8 mouse cellular contexts compared by ENCODE assay signal in the genomic region with DNA sequence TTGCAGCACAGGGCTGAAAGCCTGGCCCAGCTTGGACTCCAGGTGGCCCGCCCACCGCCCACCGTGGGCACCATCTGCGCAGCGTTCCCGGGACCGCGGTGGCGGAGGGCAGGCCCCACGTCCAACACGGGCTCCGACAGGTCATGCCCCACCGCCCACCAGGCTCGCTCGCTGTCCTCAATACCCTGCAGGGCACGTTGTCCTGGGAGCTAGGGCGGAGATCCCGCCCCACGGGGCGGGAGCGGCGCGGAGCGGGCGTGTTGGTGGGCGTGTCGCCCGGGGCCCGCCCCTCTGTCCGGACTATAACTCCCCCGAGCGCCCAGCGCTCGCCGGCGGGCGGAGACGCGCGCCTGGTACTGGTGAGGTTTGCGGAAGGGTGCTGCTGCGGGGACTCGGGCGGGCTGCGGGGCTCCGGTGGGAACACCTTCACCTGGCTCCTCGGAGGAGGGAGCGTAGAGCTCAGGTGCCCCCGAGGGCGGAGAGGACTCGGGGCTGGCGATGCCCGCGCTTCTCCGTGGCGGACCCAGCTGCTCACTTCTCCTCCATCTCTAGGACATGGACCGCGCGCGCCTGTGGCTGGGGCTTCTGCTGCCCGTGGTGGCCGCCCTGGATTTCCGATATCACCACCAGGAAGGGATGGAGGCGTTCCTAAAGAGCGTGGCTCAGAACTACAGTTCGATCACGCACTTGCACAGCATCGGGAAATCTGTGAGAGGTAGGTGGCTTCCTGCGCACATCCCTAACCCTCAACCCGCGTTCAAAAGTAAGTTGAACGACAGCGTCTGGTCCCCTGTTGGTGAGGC. TPM values are rescaled to one million over a fixed set of nuclear protein-coding genes. Genes with fewer than 3 reads are reported as not detected.
DNase-seq lines count a peak whose midpoint lies in the region; ATAC-seq and TF ChIP-seq lines count a peak whose summit lies in the region.

A gene (plus strand): TSS at position 332 of the 803 bp plus-strand sequence.

- H3K27me3 ChIP-seq in heart, adult 2 months (ENCODE audit: control insufficient read depth, insufficient read depth, low read length), result peaks cover 9% of the 10 kb centered on the region
- peaks cover 28% of the 10 kb centered on the region for H3K27me3 ChIP-seq in midbrain, postnatal 0 days (ENCODE audit: insufficient read depth, low read length)

- H3K79me2 ChIP-seq in heart, adult 2 months (replicated peaks; ENCODE audit: control insufficient read depth, insufficient read depth, low read length), result no peaks in the 10 kb centered on the region

- peak within 1 kb of the TSS; percentile 47 for H3K27ac ChIP-seq in heart, adult 2 months
- no peak within 1 kb of the TSS for H3K27ac ChIP-seq in midbrain, postnatal 0 days (ENCODE audit: low read depth, low read length)

- no peaks in the 10 kb centered on the region for H3K9me3 ChIP-seq in midbrain, postnatal 0 days (ENCODE audit: low read length)

- TF ChIP-seq EP300 in heart, adult 2 months (IDR thresholded peaks at IDR 0.05; ENCODE audit: insufficient read depth, low read depth, low read length), result no peak

- TF ChIP-seq CTCF in heart, adult 2 months (IDR thresholded peaks at IDR 0.05), result no peak
- TF ChIP-seq CTCF in midbrain, postnatal 0 days (IDR thresholded peaks at IDR 0.05), result no peak

- intact Hi-C loops in heart, adult 2 months (cut with DNase I), result loop anchor here (2.0 kb wide), 1 partner anchor 47 kb away; no protein-coding TSS in a partner anchor

- peak; percentile 72 for ATAC-seq in midbrain, postnatal 0 days (ENCODE audit: low FRiP score)

- peak; percentile 57 for TF ChIP-seq POLR2A in heart, adult 2 months (IDR thresholded peaks at IDR 0.05; ENCODE audit: insufficient read depth, low read depth, low read length)

- H3K4me3 ChIP-seq in heart, adult 2 months, result peak within 1 kb of the TSS; percentile 63
- peak within 1 kb of the TSS; percentile 47 for H3K4me3 ChIP-seq in midbrain, postnatal 0 days (ENCODE audit: low read depth, low read length)

- no peaks in the 10 kb centered on the region for H3K36me3 ChIP-seq in heart, adult 2 months (ENCODE audit: control insufficient read depth, insufficient read depth, low read length)
- no peaks in the 10 kb centered on the region for H3K36me3 ChIP-seq in midbrain, postnatal 0 days (ENCODE audit: insufficient read depth, low read length)

- H3K4me1 ChIP-seq in heart, adult 2 months (ENCODE audit: control insufficient read depth, insufficient read depth, low read length), result peaks cover 5% of the 10 kb centered on the region
- peaks cover 5% of the 10 kb centered on the region; the same call in 1 of the 2 replicates for H3K4me1 ChIP-seq in midbrain, postnatal 0 days (ENCODE audit: insufficient read depth, low read length)

- WGBS in heart, adult 2 months, result under 1% methylated on average over 73 of the region's 73 CpGs
- under 1% methylated on average over 56 of the region's 73 CpGs for WGBS in midbrain, postnatal 0 days

- DNase-seq in cerebellum, adult 11 months, result peak; percentile 2
- DNase-seq in cerebellum, adult 11-12 months, result no peak
- DNase-seq in embryo, embryonic 9.5 days (ENCODE audit: extremely low spot score), result peak; percentile 87
- peak; percentile 86 to 87 for DNase-seq in heart, adult 2 months
- peak; percentile 90 for DNase-seq in kidney, adult 18-20 months
- peak; percentile 77 for DNase-seq in liver
- DNase-seq in midbrain, postnatal 0 days (ENCODE audit: low spot score), result peak; percentile 38
- DNase-seq in spleen, postnatal 36 days (ENCODE audit: low spot score in 2 of 2), result peak; percentile 79 to 81

- H3K9ac ChIP-seq in heart, adult 2 months (ENCODE audit: low read depth, low read length), result peak within 1 kb of the TSS; percentile 71
- no peak within 1 kb of the TSS for H3K9ac ChIP-seq in midbrain, postnatal 0 days (replicated peaks; ENCODE audit: low read length, poor library complexity, severe bottlenecking)

- H3K4me2 ChIP-seq in midbrain, postnatal 0 days (ENCODE audit: low read depth, low read length, poor library complexity, severe bottlenecking), result peak within 1 kb of the TSS; percentile 88

RNA-seq across cellular contexts. Expression of the gene that starts here (rescaled TPM):
- total RNA-seq in heart, adult 2 months (2021), result 1 to 10 TPM; 2.8 to 4.0 TPM
- 3.5 and 6.6 TPM in 2 replicates for polyA plus RNA-seq in heart, adult 2 months (2012; rRNA removed)
- total RNA-seq in midbrain, postnatal 0 days (2014; rRNA removed), result 3.9 TPM in 2 replicates
- 4.8 and 7.9 TPM in 2 replicates for polyA plus RNA-seq in midbrain, postnatal 0 days (2015; fragmentation: Nextera tagmentation; extraction: Ambion mirVana)
